Mouse (Mus musculus) bone marrow macrophage, adult 2 months (primary cell): ENCODE data around the gene 6030452D12Rik.

ENCODE experiments used
- CTCF ChIP-seq: IDR thresholded peaks from 2 replicates; pipeline ENCODE4 v1.5.1; 2012; ENCODE audit warnings: low read depth, mild to moderate bottlenecking, low read length, moderate library complexity
- POLR2A ChIP-seq: IDR thresholded peaks from 2 replicates; pipeline ENCODE4 v1.6.1; 2012; ENCODE audit warnings: mild to moderate bottlenecking, low read depth, low read length, borderline replicate concordance

GRCm38 (mm10) chr8:106504241-106504640 is 3.9 kb downstream of the 6030452D12Rik start:
- no peak for TF ChIP-seq POLR2A
- TF ChIP-seq CTCF = no peak
